In genomic region chr9:72535394-72535793, GRCm38 (mm10) we compare ENCODE assay signal across 19 mouse cellular contexts. TPM values are rescaled to one million over a fixed set of nuclear protein-coding genes. Genes with fewer than 3 reads are reported as not detected.
A peak's percentile ranks its signal among the peaks of the same experiment; 100 is the strongest.
DNase-seq lines count a peak whose midpoint lies in the region; ATAC-seq and TF ChIP-seq lines count a peak whose summit lies in the region.
"Had no signal": no experiment of that assay in that cellular context is flagged by ENCODE, and none has a peak within 500 bp of the region (broad histone marks: within the 10 kb centered on the region; RNA-seq: fewer than 3 reads in every experiment).

No protein-coding gene starts in this region.

- H3K4me1 ChIP-seq in midbrain, embryonic 14.5 days (ENCODE audit: control insufficient read depth, insufficient read depth, low read length) = peaks cover 9% of the 10 kb centered on the region
- peaks cover 8% of the 10 kb centered on the region for H3K4me1 ChIP-seq in midbrain, embryonic 11.5 days (ENCODE audit: control insufficient read depth, insufficient read depth, low read length)
- H3K4me1 ChIP-seq in hindbrain, embryonic 16.5 days (ENCODE audit: control insufficient read depth, insufficient read depth, low read depth, low read length) = peaks cover 8% of the 10 kb centered on the region
- peaks cover 11% of the 10 kb centered on the region for H3K4me1 ChIP-seq in neural tube, embryonic 15.5 days

- no peak for DNase-seq in gastrocnemius, adult 2 months
- no peak for DNase-seq in gastrocnemius, postnatal 4 days (ENCODE audit: low spot score in 2 of 2)
- no peak for DNase-seq in midbrain, embryonic 14.5 days
- DNase-seq in midbrain, embryonic 11.5 days (ENCODE audit: low spot score, missing footprints) = no peak
- no peak for DNase-seq in frontal cortex, postnatal 10 days (ENCODE audit: low spot score in 2 of 2)
- no peak for DNase-seq in right cerebral cortex, postnatal 14 days
- DNase-seq: adrenal gland, postnatal 14 days; cerebellum, postnatal 10 days; kidney, adult 8-10 months; kidney, postnatal 25 days; lung, postnatal 4 days had no signal

- peak overlapping the region; percentile 97 for H3K4me3 ChIP-seq in gastrocnemius, adult 2 months
- H3K4me3 ChIP-seq in midbrain, embryonic 14.5 days (replicated peaks; ENCODE audit: low read depth, low read length) = no peak overlapping the region
- H3K4me3 ChIP-seq in midbrain, embryonic 11.5 days (ENCODE audit: low read depth, low read length) = no peak overlapping the region
- H3K4me3 ChIP-seq in hindbrain, embryonic 16.5 days (ENCODE audit: low read length) = no peak overlapping the region
- H3K4me3 ChIP-seq in neural tube, embryonic 15.5 days (replicated peaks) = no peak overlapping the region
- H3K4me3 ChIP-seq: embryonic facial prominence, embryonic 15.5 days; forebrain, embryonic 12.5 days; heart, embryonic 12.5 days; lung, embryonic 15.5 days had no signal

- no peaks in the 10 kb centered on the region for H3K36me3 ChIP-seq in midbrain, embryonic 14.5 days (ENCODE audit: control insufficient read depth, insufficient read depth, low read length)
- H3K36me3 ChIP-seq in midbrain, embryonic 11.5 days (ENCODE audit: control insufficient read depth, insufficient read depth, low read length) = no peaks in the 10 kb centered on the region
- no peaks in the 10 kb centered on the region for H3K36me3 ChIP-seq in hindbrain, embryonic 16.5 days (ENCODE audit: control insufficient read depth, insufficient read depth, low read length)
- no peaks in the 10 kb centered on the region for H3K36me3 ChIP-seq in neural tube, embryonic 15.5 days
- H3K36me3 ChIP-seq: forebrain, embryonic 12.5 days; lung, embryonic 15.5 days had no signal

- no peak overlapping the region for H3K9ac ChIP-seq in midbrain, embryonic 14.5 days (replicated peaks; ENCODE audit: low read length)
- no peak overlapping the region for H3K9ac ChIP-seq in midbrain, embryonic 11.5 days (ENCODE audit: low read length)
- H3K9ac ChIP-seq in hindbrain, embryonic 16.5 days (ENCODE audit: low read depth, low read length) = no peak overlapping the region
- H3K9ac ChIP-seq in neural tube, embryonic 15.5 days (replicated peaks) = no peak overlapping the region
- H3K9ac ChIP-seq: embryonic facial prominence, embryonic 15.5 days; forebrain, embryonic 12.5 days; heart, embryonic 12.5 days; liver, embryonic 14.5 days; lung, embryonic 15.5 days had no signal

- H3K4me2 ChIP-seq in midbrain, embryonic 14.5 days (ENCODE audit: low read length) = peak overlapping the region; percentile 68
- H3K4me2 ChIP-seq in midbrain, embryonic 11.5 days = no peak overlapping the region
- H3K4me2 ChIP-seq in hindbrain, embryonic 16.5 days (ENCODE audit: low read length) = peak overlapping the region; percentile 14; the same call in 1 of the 2 replicates
- peak overlapping the region; percentile 57 for H3K4me2 ChIP-seq in neural tube, embryonic 15.5 days
- H3K4me2 ChIP-seq: embryonic facial prominence, embryonic 15.5 days; heart, embryonic 12.5 days; lung, embryonic 15.5 days had no signal

- WGBS in midbrain, embryonic 14.5 days = 79% methylated on average over 3 of the region's 3 CpGs
- WGBS in midbrain, embryonic 11.5 days = 95% methylated on average over 3 of the region's 3 CpGs
- WGBS in hindbrain, embryonic 16.5 days = 72% methylated on average over 3 of the region's 3 CpGs
- 72% methylated on average over 3 of the region's 3 CpGs for WGBS in neural tube, embryonic 15.5 days

- ATAC-seq in midbrain, embryonic 14.5 days (ENCODE audit: low FRiP score, low TSS enrichment) = no peak
- no peak for ATAC-seq in midbrain, embryonic 11.5 days (ENCODE audit: low FRiP score)
- no peak for ATAC-seq in hindbrain, embryonic 16.5 days
- ATAC-seq in neural tube, embryonic 15.5 days (ENCODE audit: low FRiP score) = no peak
- ATAC-seq: activated CD4-positive, CD25-positive, alpha-beta regulatory T cell, adult 4 months had no signal

- intact Hi-C loops in gastrocnemius, adult 2 months (cut with DNase I) = loop anchor here (10.0 kb wide), 1 partner anchor 139 kb away; no protein-coding TSS in a partner anchor

- TF ChIP-seq CTCF in gastrocnemius, adult 2 months (IDR thresholded peaks at IDR 0.05) = no peak

- H3K27ac ChIP-seq in gastrocnemius, adult 2 months = peak overlapping the region; percentile 55
- no peak overlapping the region for H3K27ac ChIP-seq in midbrain, embryonic 14.5 days (replicated peaks; ENCODE audit: low read depth, low read length)
- H3K27ac ChIP-seq in midbrain, embryonic 11.5 days (ENCODE audit: low read depth, low read length) = no peak overlapping the region
- no peak overlapping the region for H3K27ac ChIP-seq in hindbrain, embryonic 16.5 days (ENCODE audit: low read depth, low read length)
- H3K27ac ChIP-seq in neural tube, embryonic 15.5 days (replicated peaks) = no peak overlapping the region
- H3K27ac ChIP-seq: embryonic facial prominence, embryonic 15.5 days; forebrain, embryonic 12.5 days; liver, embryonic 14.5 days; lung, embryonic 15.5 days had no signal

- no peaks in the 10 kb centered on the region for H3K9me3 ChIP-seq in midbrain, embryonic 14.5 days (ENCODE audit: control insufficient read depth, low read length)
- H3K9me3 ChIP-seq in midbrain, embryonic 11.5 days (ENCODE audit: control insufficient read depth, low read length) = no peaks in the 10 kb centered on the region
- no peaks in the 10 kb centered on the region for H3K9me3 ChIP-seq in hindbrain, embryonic 16.5 days (ENCODE audit: control insufficient read depth, low read length)
- H3K9me3 ChIP-seq in neural tube, embryonic 15.5 days (replicated peaks) = no peaks in the 10 kb centered on the region
- H3K9me3 ChIP-seq: embryonic facial prominence, embryonic 15.5 days; forebrain, embryonic 12.5 days; heart, embryonic 12.5 days; lung, embryonic 15.5 days had no signal

- H3K27me3 ChIP-seq in midbrain, embryonic 14.5 days (ENCODE audit: control insufficient read depth, insufficient read depth, low read length) = no peaks in the 10 kb centered on the region
- no peaks in the 10 kb centered on the region for H3K27me3 ChIP-seq in midbrain, embryonic 11.5 days (ENCODE audit: control insufficient read depth, insufficient read depth, low read length)
- no peaks in the 10 kb centered on the region for H3K27me3 ChIP-seq in hindbrain, embryonic 16.5 days (replicated peaks; ENCODE audit: control insufficient read depth, insufficient read depth, low read length)
- no peaks in the 10 kb centered on the region for H3K27me3 ChIP-seq in neural tube, embryonic 15.5 days (replicated peaks)
- H3K27me3 ChIP-seq: embryonic facial prominence, embryonic 15.5 days; forebrain, embryonic 12.5 days; heart, embryonic 12.5 days; lung, embryonic 15.5 days had no signal

RNA-seq across cellular contexts. Expression of gene Rfx7, which starts 3.4 kb away (rescaled TPM):
- total RNA-seq in gastrocnemius, adult 2 months (2021) = 10 to 100 TPM; 18.9 to 19.2 TPM
- total RNA-seq in gastrocnemius, postnatal 4 days (2021) = 10 to 100 TPM; 38.9 to 39.0 TPM
- polyA plus RNA-seq in midbrain, embryonic 14.5 days (2014; fragmentation: Nextera tagmentation; extraction: Ambion mirVana) = 25.3 and 29.3 TPM in 2 replicates
- polyA plus RNA-seq in midbrain, embryonic 11.5 days (2014; fragmentation: Nextera tagmentation; extraction: Ambion mirVana) = 24.9 and 27.6 TPM in 2 replicates
- polyA plus RNA-seq in hindbrain, embryonic 16.5 days (2015; fragmentation: Nextera tagmentation; extraction: Ambion mirVana) = 12.5 and 13.2 TPM in 2 replicates
- polyA plus RNA-seq in neural tube, embryonic 15.5 days (2015; fragmentation: Nextera tagmentation; extraction: Ambion mirVana) = 13.7 and 14.7 TPM in 2 replicates

RNA-seq across cellular contexts. Expression of gene Tex9, which starts 43.4 kb away (rescaled TPM):
- total RNA-seq in gastrocnemius, adult 2 months (2021) = 1 to 10 TPM; 1.8 TPM
- 1 to 10 TPM; 4.0 to 5.3 TPM for total RNA-seq in gastrocnemius, postnatal 4 days (2021)
- 32.1 and 39.7 TPM in 2 replicates for polyA plus RNA-seq in midbrain, embryonic 14.5 days (2014; fragmentation: Nextera tagmentation; extraction: Ambion mirVana)
- 61.7 and 64.0 TPM in 2 replicates for polyA plus RNA-seq in midbrain, embryonic 11.5 days (2014; fragmentation: Nextera tagmentation; extraction: Ambion mirVana)
- polyA plus RNA-seq in hindbrain, embryonic 16.5 days (2015; fragmentation: Nextera tagmentation; extraction: Ambion mirVana) = 32.0 and 34.6 TPM in 2 replicates
- polyA plus RNA-seq in neural tube, embryonic 15.5 days (2015; fragmentation: Nextera tagmentation; extraction: Ambion mirVana) = 26.8 and 36.0 TPM in 2 replicates
